Mouse (Mus musculus) ES-E14 (cell line): ENCODE data around the gene Stfa3. TPM values are rescaled to one million over a fixed set of nuclear protein-coding genes. Genes with fewer than 3 reads are reported as not detected.
"Not testable (repeated sequence)": the region's sequence is repeated elsewhere in the genome, so short reads cannot be mapped to it uniquely, and the experiment has no call there.

Source experiments
- DNase-seq: peaks from one replicate; pipeline ENCODE4 v3.0.0-alpha.2; 2013; ENCODE audit warnings: low read depth, low spot score
- H3K27ac ChIP-seq: 2 replicates; pipeline ENCODE4 v1.5.1; 2012; ENCODE audit warnings: low read depth, mild to moderate bottlenecking, low read length, moderate library complexity, mixed read lengths; ENCODE audit not compliant: poor library complexity, insufficient read depth, severe bottlenecking
- H3K36me3 ChIP-seq: 2 replicates; pipeline ENCODE4 v1.6.1; 2012; ENCODE audit warnings: mild to moderate bottlenecking, low read length, moderate library complexity, mixed read lengths; ENCODE audit not compliant: control insufficient read depth, poor library complexity, insufficient read depth, severe bottlenecking
- H3K4me1 ChIP-seq, 2 experiments: fragments of 150-350 bp in 1 of 2; sonication (generic) in 1 of 2; 2 replicates each; pipeline ENCODE4 v1.6.1; 2012; ENCODE audit warnings: low read length in 2 of 2, mild to moderate bottlenecking in 1 of 2, mixed read lengths in 1 of 2; ENCODE audit not compliant: control insufficient read depth in 2 of 2, insufficient read depth in 2 of 2, poor library complexity in 1 of 2
- H3K4me3 ChIP-seq, 2 experiments: fragments of 150-350 bp in 1 of 2; sonication (generic) in 1 of 2; 2 replicates each; pipeline ENCODE4 v1.5.1; 2012; ENCODE audit warnings: low read length in 2 of 2, low read depth in 1 of 2, mild to moderate bottlenecking in 1 of 2, mixed read lengths in 1 of 2; ENCODE audit not compliant: insufficient read depth in 1 of 2, poor library complexity in 1 of 2, severe bottlenecking in 1 of 2
- H3K9ac ChIP-seq: 2 replicates; pipeline ENCODE4 v1.6.1; 2012; ENCODE audit warnings: low read depth, mild to moderate bottlenecking, low read length, mixed read lengths; ENCODE audit not compliant: poor library complexity, insufficient read depth, severe bottlenecking
- H3K9me3 ChIP-seq: fragments of 150-350 bp; sonication (generic); 2 replicates; pipeline ENCODE4 v1.6.1; 2012; ENCODE audit warnings: low read depth, mild to moderate bottlenecking, low read length; ENCODE audit not compliant: control insufficient read depth, insufficient read depth
- CHD2 ChIP-seq: IDR thresholded peaks from 2 replicates; pipeline ENCODE4 v1.6.1; 2014; ENCODE audit warnings: mild to moderate bottlenecking, low read depth, low read length, inconsistent platforms
- HCFC1 ChIP-seq: IDR thresholded peaks from 2 replicates; pipeline ENCODE4 v1.6.1; 2012; ENCODE audit warnings: low read length, inconsistent platforms, borderline replicate concordance; ENCODE audit not compliant: insufficient read depth
- MAFK ChIP-seq: IDR thresholded peaks from 2 replicates; pipeline ENCODE4 v1.6.1; 2014; ENCODE audit warnings: mild to moderate bottlenecking, low read depth, low read length, inconsistent platforms; ENCODE audit not compliant: insufficient read depth
- ZC3H11A ChIP-seq: IDR thresholded peaks from 2 replicates; pipeline ENCODE4 v1.6.1; 2012; ENCODE audit warnings: low read depth, mild to moderate bottlenecking, inconsistent platforms, low read length, borderline replicate concordance
- ZNF384 ChIP-seq: IDR thresholded peaks from 2 replicates; pipeline ENCODE4 v1.6.1; 2012; ENCODE audit warnings: low read depth, low read length, inconsistent platforms
- in situ Hi-C, 2 experiments: fragments of 600-800 bp; cut with MboI; formaldehyde crosslinking; loops; one replicate each; pipeline ENCODE4 v1.15.1; 2025; ENCODE audit warnings: low sequenced_read_pairs in 2 of 2, inconsistent platforms in 1 of 2; ENCODE audit not compliant: unreplicated experiment in 2 of 2
- total RNA-seq: library from RNA; depleted of rRNA; stranded (reverse); fragments of 300-350 nt; gene quantifications from 2 replicates; pipeline ENCODE4 v1.2.3, GENCODE M21; 2012; rRNA removed

Stfa3 gene
- total RNA-seq, 1 experiment = not detected

- H3K4me3 ChIP-seq = no peak overlapping the region
- H3K36me3 ChIP-seq = no peaks in the 10 kb centered on the region
- H3K27ac ChIP-seq = no peak overlapping the region
- TF ChIP-seq CHD2 (no peak), MAFK (no peak), ZC3H11A (no peak), ZNF384 (no peak), HCFC1 (no peak)
- no peak overlapping the region for H3K9ac ChIP-seq
- no peak for DNase-seq
- H3K9me3 ChIP-seq = no peaks in the 10 kb centered on the region
- H3K4me1 ChIP-seq = peaks cover 0 to 4% of the 10 kb centered on the region in 2 experiments; a peak in 1 of 4 replicates
- in situ Hi-C loops = no loop called here
Observed at GRCm38 (mm10) chr16:36460426-36460825, 5.2 kb upstream of the Stfa3 start.

- H3K4me3 ChIP-seq, in situ Hi-C loops, DNase-seq, H3K27ac ChIP-seq, H3K9ac ChIP-seq, H3K4me1 ChIP-seq, H3K36me3 ChIP-seq, H3K9me3 ChIP-seq: not testable (repeated sequence)
Observed at GRCm38 (mm10) chr16:36420979-36421378, 34.2 kb downstream of the Stfa3 start.

GRCm38 (mm10) chr16:36408357-36408756 lies 46.8 kb downstream of the Stfa3 start, which contains the start of gene Stfa2:
Gene Stfa2, minus strand, starts transcription at chr16:36408457.
- no peak for TF ChIP-seq MAFK
- no peak for TF ChIP-seq HCFC1
- TF ChIP-seq CHD2 = no peak
- TF ChIP-seq ZC3H11A = no peak
- TF ChIP-seq ZNF384 = no peak
- H3K4me1 ChIP-seq = no peaks in the 10 kb centered on the region
- no peaks in the 10 kb centered on the region for H3K9me3 ChIP-seq
- H3K27ac ChIP-seq = no peak within 1 kb of the TSS
- no peaks in the 10 kb centered on the region for H3K36me3 ChIP-seq
- no peak for DNase-seq
- in situ Hi-C loops = no loop called here
- H3K9ac ChIP-seq = no peak within 1 kb of the TSS
- no peak within 1 kb of the TSS for H3K4me3 ChIP-seq

Other genes with a start within 250 kb of the Stfa3 start
- not detected in 2 replicates for gene Gm5416, start 245.0 kb downstream of the Stfa3 start, total RNA-seq
- not detected in 2 replicates for gene 2010005H15Rik, start 233.9 kb downstream of the Stfa3 start, total RNA-seq
- not detected in 2 replicates for gene Stfa1, start 178.4 kb downstream of the Stfa3 start, total RNA-seq
- not detected in 2 replicates for gene BC117090, start 121.1 kb downstream of the Stfa3 start, total RNA-seq
- gene BC100530, start 87.6 kb downstream of the Stfa3 start, total RNA-seq = not detected in 2 replicates
- gene Stfa2, start 46.9 kb downstream of the Stfa3 start, total RNA-seq = not detected in 2 replicates
- gene Casr, start 106.7 kb upstream of the Stfa3 start, total RNA-seq = 0.13 and 0.21 TPM in 2 replicates
- gene Cd86, start 210.7 kb upstream of the Stfa3 start, total RNA-seq = 0.26 and 0.62 TPM in 2 replicates
- 12.8 and 24.8 TPM in 2 replicates for gene Ildr1, start 238.6 kb upstream of the Stfa3 start, total RNA-seq